Mouse (Mus musculus) Patski (cell line): ENCODE data around the gene Mospd1. TPM values are rescaled to one million over a fixed set of nuclear protein-coding genes. Genes with fewer than 3 reads are reported as not detected.
A peak's percentile ranks its signal among the peaks of the same experiment; 100 is the strongest.

Experiments
- ATAC-seq: fragments of 100-300 bp; one replicate; pipeline ENCODE4 v1.8.0; 2021
- CTCF ChIA-PET: fragments of 350-600 bp; sonication (Branson Sonifier 250); formaldehyde crosslinking; loops from one replicate; lab custom pipeline; 2022; ENCODE audit warnings: inconsistent platforms; lab: Charles Lee
- POLR2A ChIA-PET: fragments of 350-600 bp; sonication (Branson Sonifier 250); formaldehyde crosslinking; loops from one replicate; lab custom pipeline; 2022; ENCODE audit warnings: antibody characterized with exemption, inconsistent platforms; lab: Charles Lee
- DNase-seq: peaks from one replicate; pipeline ENCODE4 v3.0.0-alpha.2; 2011; ENCODE audit warnings: low read depth, low spot score
- H3K27me3 ChIP-seq: fragments of 371-371 bp; one replicate; pipeline ENCODE4 v1.5.1; 2021
- CTCF ChIP-seq: fragments of 100-300 bp; IDR thresholded peaks from one replicate; pipeline ENCODE4 v1.5.1; 2021
- in situ Hi-C: fragments of 300-500 bp; cut with MboI; formaldehyde crosslinking; loops from 3 replicates; pipeline ENCODE4 v1.11.1; 2018; ENCODE audit warnings: low pct_unique_long_range_greater_than_20kb, mixed read lengths
- polyA plus RNA-seq: library from polyadenylated mRNA; unstranded; gene quantifications from one replicate; pipeline ENCODE4 v1.2.3, GENCODE M21; 2021

The Mospd1 gene
- 22.5 TPM for polyA plus RNA-seq

DNA sequence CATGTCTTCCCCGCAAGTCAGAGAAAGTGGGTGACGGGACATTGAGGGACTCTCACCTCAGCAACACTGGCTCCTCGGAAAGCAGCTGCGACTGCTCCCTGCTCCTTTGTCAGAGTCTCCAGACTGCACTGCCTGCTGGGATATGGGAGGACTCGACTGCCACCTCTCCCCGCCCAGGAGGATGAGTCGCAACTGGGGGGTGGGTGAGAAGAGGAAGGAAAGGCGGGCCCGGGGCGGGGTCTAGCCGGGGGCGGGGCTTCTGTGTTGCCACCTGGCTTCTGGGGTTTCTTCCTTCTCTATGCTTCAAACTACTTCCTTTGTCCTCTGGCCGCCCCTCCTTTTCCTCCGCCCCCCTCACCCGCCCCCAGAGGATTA is at the start of gene Mospd1:
Mospd1 (minus strand) TSS at position 137 of the 375 bp plus-strand sequence.
- ChIA-PET POLR2A (no interaction called here), CTCF (no interaction called here)
- peak; percentile 28 for DNase-seq
- peaks cover 38% of the 10 kb centered on the region for H3K27me3 ChIP-seq
- TF ChIP-seq CTCF, result no peak
- ATAC-seq, result peak; percentile 94
- in situ Hi-C loops, result no loop called here

DNA sequence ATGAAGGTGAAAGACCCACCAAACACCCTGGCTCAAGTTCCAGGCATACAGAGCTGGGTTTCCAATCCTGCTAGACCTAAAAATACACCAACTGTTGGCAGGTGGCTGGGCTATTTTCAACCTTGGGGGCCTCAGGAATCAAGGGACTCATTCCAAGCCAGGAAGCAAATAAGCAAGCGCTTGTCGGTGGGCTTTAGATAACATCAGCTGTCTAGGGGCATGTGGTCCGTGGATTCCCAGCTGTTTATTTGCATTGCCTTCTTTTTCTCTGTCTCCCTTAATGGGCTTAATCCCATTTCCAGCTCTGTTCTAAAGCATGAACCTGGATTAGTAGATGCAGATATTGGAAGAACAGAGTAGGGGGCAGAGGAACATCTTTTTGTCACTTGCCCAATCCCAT is 16.1 kb upstream of the Mospd1 start:
- DNase-seq (no peak), ATAC-seq (no peak)
- in situ Hi-C loops, result no loop called here
- POLR2A ChIA-PET, result no interaction called here
- TF ChIP-seq CTCF, result no peak
- CTCF ChIA-PET, result no interaction called here
- H3K27me3 ChIP-seq, result peaks cover 51% of the 10 kb centered on the region

DNA sequence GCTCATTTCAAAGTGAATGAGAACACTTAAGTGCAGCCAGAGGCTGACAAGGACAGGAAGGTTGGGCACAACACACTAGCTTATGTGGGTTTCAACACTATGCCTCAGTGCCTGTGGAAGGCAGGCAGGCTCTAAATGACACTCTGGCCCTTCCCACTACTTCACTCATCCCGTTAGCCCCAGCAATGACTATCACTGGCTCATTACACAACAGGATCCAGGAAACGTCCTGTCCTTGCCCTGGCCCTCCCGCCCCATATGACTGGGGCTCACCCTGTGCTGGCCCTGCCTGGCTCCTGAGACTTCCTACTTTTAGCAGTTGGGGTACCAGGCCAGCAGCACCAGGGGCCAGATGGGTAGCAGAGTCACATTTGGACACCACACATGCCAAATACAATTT is 12.8 kb upstream of the Mospd1 start:
- TF ChIP-seq CTCF, result no peak
- ATAC-seq (no peak), DNase-seq (no peak)
- in situ Hi-C loops, result no loop called here
- peaks cover 48% of the 10 kb centered on the region for H3K27me3 ChIP-seq
- ChIA-PET CTCF (no interaction called here), POLR2A (no interaction called here)

GRCm38 (mm10) chrX:53369534-53370365 is 552 bp downstream of the Mospd1 start:
- DNase-seq (no peak), ATAC-seq (peak; percentile 55)
- peaks cover 42% of the 10 kb centered on the region for H3K27me3 ChIP-seq
- in situ Hi-C loops, result no loop called here
- POLR2A ChIA-PET, result no interaction called here
- CTCF ChIA-PET, result no interaction called here
- no peak for TF ChIP-seq CTCF

GRCm38 (mm10) chrX:53364668-53365383 is 5.5 kb downstream of the Mospd1 start:
- ChIA-PET POLR2A (no interaction called here), CTCF (no interaction called here)
- TF ChIP-seq CTCF, result no peak
- ATAC-seq, result no peak
- DNase-seq, result no peak
- in situ Hi-C loops, result no loop called here
- H3K27me3 ChIP-seq, result peaks cover 39% of the 10 kb centered on the region

DNA sequence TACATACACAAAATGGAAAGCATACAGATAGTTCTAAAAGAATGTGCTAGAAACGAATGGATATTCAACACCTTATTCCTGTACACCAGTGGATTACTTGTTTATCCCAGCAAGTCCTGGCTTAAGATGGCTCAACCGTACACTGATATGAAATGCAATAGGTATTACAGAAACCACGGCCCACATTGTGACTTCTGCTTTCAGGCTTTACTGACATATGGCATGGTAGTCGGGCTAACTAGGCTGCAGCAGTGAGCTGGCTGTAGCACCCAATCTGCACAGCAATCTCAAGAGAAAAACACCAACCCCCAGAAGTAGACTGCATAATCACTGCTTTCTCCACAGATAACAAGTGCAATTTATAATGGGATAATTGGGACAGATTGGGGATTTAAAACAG is 21.9 kb downstream of the Mospd1 start:
- no peak for ATAC-seq
- ChIA-PET CTCF (no interaction called here), POLR2A (no interaction called here)
- TF ChIP-seq CTCF, result no peak
- DNase-seq, result no peak
- in situ Hi-C loops, result no loop called here
- peaks cover 9% of the 10 kb centered on the region for H3K27me3 ChIP-seq

GRCm38 (mm10) chrX:53341531-53341930 is 28.8 kb downstream of the Mospd1 start:
- no peak for DNase-seq
- TF ChIP-seq CTCF, result peak; percentile 84
- POLR2A ChIA-PET, result no interaction called here
- in situ Hi-C loops, result no loop called here
- CTCF ChIA-PET, result interaction anchor here (1.2 kb wide), 1 partner anchor 11 kb away, joined by 5 read pairs; no protein-coding TSS in a partner anchor
- peaks cover 4% of the 10 kb centered on the region for H3K27me3 ChIP-seq
- ATAC-seq, result no peak

- POLR2A ChIA-PET, result no interaction called here
- in situ Hi-C loops, result loop anchor here (5.0 kb wide), 1 partner anchor 50 kb away; no protein-coding TSS in a partner anchor
- DNase-seq, result no peak
Observed at GRCm38 (mm10) chrX:53337355-53337754, 32.9 kb downstream of the Mospd1 start.

DNA sequence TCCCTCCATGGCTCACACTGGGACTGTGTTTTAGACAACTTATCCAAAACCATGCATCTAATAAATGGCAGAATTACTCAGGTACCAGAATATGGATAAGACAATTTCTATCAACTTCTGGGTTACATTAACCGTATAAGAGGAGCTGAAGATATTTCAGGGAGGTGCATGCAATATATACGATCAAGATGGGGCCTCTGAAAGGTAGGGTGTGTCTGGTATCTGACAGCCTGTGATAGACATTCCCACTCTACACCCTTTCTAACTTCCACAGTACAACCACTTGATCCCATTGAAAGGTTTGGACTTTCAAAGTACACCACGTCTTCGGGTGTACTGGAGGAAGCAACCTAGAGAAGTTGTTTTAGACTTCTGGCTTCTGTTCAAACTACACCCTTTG is 39.9 kb downstream of the Mospd1 start:
- no peak for TF ChIP-seq CTCF
- in situ Hi-C loops, result no loop called here
- no peak for DNase-seq
- POLR2A ChIA-PET, result no interaction called here
- peaks cover 55% of the 10 kb centered on the region for H3K27me3 ChIP-seq
- CTCF ChIA-PET, result no interaction called here
- no peak for ATAC-seq

More at GRCm38 (mm10) chrX:53337355-53337754, 32.9 kb downstream of the Mospd1 start:
- peak; percentile 42 for TF ChIP-seq CTCF
- CTCF ChIA-PET, result no interaction called here
- ATAC-seq, result no peak
- H3K27me3 ChIP-seq, result peaks cover 25% of the 10 kb centered on the region

GRCm38 (mm10) chrX:53321111-53321510 is 49.2 kb downstream of the Mospd1 start:
- POLR2A ChIA-PET, result no interaction called here
- CTCF ChIA-PET, result no interaction called here
- ATAC-seq, result no peak
- DNase-seq, result no peak
- in situ Hi-C loops, result no loop called here
- peaks cover 59% of the 10 kb centered on the region for H3K27me3 ChIP-seq
- no peak for TF ChIP-seq CTCF

DNA sequence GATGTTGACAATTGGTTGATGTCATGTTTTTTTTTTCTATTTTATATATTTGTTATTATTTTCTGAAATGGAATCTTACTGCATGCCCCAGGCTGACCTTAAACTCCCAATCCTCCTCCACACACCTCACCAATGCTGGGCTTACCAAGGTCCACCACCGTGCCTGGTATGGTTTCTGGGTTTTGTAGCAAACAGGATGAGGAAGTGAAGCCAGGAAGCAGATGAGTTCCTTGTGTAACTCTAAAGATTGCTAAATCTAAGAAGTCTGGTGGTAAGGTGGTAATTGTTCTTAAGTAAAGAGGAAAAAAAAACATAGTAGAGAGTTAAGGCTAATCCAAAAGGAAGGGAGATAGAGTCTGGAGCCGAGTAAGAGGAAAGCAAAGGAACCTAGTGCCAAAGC is 49.7 kb downstream of the Mospd1 start:
- POLR2A ChIA-PET, result no interaction called here
- ATAC-seq (no peak), DNase-seq (no peak)
- CTCF ChIA-PET, result no interaction called here
- TF ChIP-seq CTCF, result no peak
- peaks cover 54% of the 10 kb centered on the region for H3K27me3 ChIP-seq
- in situ Hi-C loops, result no loop called here

Other genes with a start within 250 kb of the Mospd1 start
- gene Plac1, start 130.4 kb downstream of the Mospd1 start, polyA plus RNA-seq, result 0.12 TPM
- 4.1 TPM for gene Fam122b, start 100.7 kb downstream of the Mospd1 start, polyA plus RNA-seq
- gene Fam122c, start 97.1 kb downstream of the Mospd1 start, polyA plus RNA-seq, result not detected
- not detected for gene Etd, start 64.4 kb upstream of the Mospd1 start, polyA plus RNA-seq
- gene Rtl8c, start 237.5 kb upstream of the Mospd1 start, polyA plus RNA-seq, result 0.22 TPM
- gene Gm14597, start 238.5 kb upstream of the Mospd1 start, polyA plus RNA-seq, result not detected